Mouse (Mus musculus) adrenal gland (tissue): ENCODE results near the gene Filip1.

Experiments used
- intact Hi-C: fragments of 180-260 bp; cut with DNase I; formaldehyde crosslinking; loops from one replicate; pipeline ENCODE4 v1.15.1; 2025

Filip1 gene

DNA sequence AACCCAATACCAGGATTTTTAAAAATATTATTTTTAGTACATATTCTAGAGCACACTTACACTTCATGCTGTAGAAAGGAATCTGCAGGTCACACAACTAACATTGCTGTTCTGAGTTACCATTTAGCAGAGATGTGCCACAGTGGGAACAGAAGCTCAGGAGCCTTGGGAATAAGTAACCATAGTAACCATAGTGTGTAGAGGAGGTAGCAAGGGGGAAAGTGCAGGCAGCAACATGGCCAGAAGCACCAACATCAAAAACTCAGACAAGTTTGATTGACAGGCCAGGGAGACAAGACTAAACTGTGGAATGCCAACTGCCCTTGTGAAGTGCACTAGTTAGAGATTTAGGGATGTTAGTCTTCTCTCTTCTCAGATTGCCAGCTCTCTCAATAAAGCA lies 170.6 kb downstream of the Filip1 start:
- intact Hi-C loops = no loop called here

- intact Hi-C loops = no loop called here
Measured at GRCm38 (mm10) chr9:79831294-79831693, 181.4 kb downstream of the Filip1 start.

- intact Hi-C loops = no loop called here
Measured at GRCm38 (mm10) chr9:79830874-79831273, 181.8 kb downstream of the Filip1 start.

GRCm38 (mm10) chr9:79829842-79830800 lies 182.5 kb downstream of the Filip1 start:
- intact Hi-C loops = no loop called here

DNA sequence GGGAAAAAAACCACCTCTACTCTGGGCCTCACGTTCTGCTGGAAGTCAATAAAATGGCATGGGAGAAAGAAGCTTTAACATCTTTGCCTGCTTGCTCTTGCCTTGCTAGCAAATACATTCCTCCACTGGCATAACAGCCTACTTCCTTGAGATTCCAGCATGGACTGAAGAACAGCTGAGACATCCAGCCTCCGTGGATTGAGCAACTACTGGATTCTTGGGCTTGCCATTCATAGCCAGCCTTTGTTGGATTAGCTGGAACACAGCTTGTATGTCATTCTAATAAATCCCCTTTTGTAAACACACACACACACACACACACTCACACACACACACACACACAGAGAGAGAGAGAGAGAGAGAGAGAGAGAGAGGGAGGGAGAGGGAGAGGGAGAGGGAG lies 185.6 kb downstream of the Filip1 start:
- intact Hi-C loops = no loop called here

DNA sequence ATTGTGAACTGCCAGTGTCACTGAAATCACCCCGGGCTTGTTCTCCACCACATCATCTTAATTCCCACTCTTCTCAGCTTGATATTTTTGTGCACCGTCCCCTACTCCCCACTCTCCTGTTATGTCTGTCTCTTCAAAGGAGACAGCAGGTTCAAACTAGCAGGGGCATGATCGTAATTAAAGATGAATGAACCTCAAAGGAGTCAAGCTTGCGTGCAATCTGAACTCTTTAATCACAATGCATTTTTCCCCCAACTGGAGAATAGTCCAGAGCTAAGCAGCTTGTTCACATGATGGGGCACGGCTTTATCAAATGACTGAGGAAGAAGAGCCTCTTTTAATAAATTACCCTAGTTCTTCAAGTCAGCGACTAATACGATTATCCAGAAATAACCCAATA lies 187.1 kb downstream of the Filip1 start:
- intact Hi-C loops = no loop called here

DNA sequence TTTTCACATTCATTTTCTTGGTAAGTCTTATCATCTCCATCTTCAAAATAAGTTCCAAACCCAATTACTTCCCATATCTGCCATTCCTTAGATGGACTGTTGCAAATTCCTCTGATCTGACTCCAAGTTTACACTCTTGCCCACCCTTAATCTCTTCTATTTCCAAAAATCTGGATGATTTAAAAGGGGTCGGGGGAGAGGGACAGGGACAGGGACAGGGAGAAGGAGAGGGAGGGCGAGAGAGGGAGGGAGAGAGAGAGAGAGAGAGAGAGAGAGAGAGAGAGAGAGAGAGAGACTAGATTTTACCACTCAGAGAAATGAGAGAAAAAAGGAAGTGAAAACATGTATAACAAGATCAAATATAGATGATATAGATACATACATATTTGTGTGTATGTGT lies 188.8 kb downstream of the Filip1 start:
- intact Hi-C loops = no loop called here

- intact Hi-C loops = no loop called here
Measured at GRCm38 (mm10) chr9:79823438-79823837, 189.2 kb downstream of the Filip1 start.

GRCm38 (mm10) chr9:79816464-79816863 lies 196.2 kb downstream of the Filip1 start:
- intact Hi-C loops = no loop called here

GRCm38 (mm10) chr9:79816013-79816412 lies 196.6 kb downstream of the Filip1 start:
- intact Hi-C loops = no loop called here

- intact Hi-C loops = no loop called here
Measured at GRCm38 (mm10) chr9:79814592-79814991, 198.1 kb downstream of the Filip1 start.

DNA sequence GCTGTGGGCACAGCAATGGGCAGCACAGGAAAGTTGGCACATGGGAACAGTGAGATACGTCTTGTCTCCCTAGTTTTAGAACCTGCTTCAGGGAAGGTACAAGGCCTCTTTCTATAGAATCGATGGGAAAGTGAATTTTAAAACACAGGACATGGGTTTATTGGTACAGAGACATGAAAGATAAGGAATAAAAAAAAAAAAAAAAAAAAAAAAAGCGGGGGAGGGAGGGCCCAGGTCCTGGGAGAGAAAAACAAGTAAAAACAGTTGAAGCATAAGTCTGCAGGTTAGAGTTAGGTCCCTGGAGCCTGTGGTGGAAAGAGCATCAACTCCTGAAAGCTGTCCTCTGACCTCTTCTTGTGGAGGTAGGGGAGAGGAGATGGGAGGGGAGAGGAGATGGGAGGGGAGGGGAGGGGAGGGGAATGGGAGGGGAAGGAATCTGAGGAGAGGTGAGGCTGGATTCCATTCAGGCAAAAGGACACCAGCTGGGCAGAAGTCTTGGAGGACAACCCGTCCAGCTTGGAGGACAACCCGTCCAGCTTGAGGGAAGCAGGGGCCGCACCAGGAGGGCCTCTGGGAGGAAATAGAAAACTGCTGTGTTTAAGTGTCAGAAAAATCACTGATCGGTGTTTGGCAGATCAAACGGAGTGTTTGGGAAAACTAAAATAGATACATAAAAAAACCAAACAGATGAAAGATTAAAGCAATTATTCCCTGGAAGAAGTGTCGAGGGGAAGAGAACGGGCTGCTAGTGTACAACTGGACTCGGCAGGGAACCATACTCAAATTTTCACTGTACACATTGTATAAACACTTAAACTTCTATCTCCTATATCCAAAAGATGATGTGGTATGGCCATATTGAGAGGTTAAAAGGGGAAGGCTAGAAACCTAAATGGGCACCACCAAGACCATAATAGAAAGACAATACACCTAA lies 201.4 kb downstream of the Filip1 start:
- intact Hi-C loops = no loop called here

DNA sequence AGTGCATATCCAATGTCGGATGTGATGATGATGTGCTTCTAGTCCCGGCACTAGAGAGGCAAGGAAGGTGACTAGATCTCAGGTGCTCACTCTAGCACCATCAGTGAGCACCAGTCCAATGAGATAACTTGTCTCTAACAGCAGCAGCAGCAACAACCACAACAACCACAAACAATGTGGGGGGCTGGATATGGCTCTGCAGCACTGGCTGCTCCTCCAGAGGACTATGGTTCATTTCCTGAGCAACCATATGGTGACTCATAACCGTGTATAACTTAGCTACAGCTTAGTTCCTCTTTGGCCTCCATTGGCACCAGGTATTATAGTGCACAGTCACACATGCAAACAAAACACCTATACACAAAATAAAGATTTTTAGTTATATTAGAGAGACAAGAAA lies 202.1 kb downstream of the Filip1 start:
- intact Hi-C loops = no loop called here

DNA sequence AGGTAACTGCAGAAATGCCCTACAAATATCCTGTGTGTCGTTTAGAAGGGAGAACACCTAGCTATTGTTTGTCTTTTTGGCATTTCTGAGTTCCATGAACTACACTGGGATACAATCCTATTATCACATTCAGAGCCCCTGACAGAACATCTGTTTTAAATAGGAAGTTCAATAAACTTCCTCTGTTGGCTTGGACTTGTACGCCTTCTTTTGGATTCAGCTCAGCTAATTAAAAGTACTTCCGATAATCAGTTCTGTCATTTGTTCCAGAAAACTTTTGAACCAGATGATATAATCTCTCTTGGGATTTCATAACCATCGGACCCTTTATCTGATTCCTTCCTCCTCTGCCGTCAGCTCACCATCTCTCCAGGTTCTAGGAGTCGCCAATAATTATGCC lies 203.2 kb downstream of the Filip1 start:
- intact Hi-C loops = no loop called here

GRCm38 (mm10) chr9:79807178-79807577 lies 205.5 kb downstream of the Filip1 start:
- intact Hi-C loops = loop anchor here (2.0 kb wide), 2 partner anchors 196 to 220 kb away; no protein-coding TSS in a partner anchor

DNA sequence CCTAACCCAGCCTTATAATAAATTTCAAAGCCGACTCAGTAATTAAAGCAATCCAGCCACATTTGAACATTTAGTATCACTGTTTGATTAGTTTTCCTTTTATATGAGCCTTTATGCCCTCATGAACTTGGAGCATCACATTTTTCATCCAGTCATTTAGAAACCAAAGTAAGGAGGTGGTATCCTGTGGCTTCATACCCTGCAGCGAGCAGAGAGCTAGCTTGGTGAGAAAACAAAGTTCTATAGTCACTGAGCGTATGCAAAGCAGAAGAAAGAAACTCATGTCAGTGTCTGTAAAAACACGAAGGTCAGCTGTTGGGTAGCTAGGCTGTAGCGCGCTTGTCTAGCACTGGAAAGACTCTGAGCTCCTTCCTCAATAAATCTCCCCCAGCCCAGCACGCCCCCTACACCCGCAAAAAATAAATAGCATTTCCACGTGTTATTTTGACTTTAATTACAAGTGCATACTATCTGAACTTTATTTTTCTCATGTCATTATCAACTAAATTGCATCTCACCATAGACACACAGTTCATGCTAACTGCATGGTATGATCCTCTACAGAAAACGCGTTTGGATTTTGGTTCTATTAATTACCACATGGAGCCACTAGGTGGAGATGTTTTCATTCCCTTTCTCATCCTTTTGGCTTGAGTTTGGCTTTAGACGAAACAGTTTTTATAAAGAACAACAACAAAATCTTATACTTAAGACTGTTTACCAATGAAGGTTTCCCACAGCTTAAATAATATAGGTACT lies 206.2 kb downstream of the Filip1 start:
- intact Hi-C loops = loop anchor here (2.0 kb wide), 2 partner anchors 196 to 220 kb away; no protein-coding TSS in a partner anchor

DNA sequence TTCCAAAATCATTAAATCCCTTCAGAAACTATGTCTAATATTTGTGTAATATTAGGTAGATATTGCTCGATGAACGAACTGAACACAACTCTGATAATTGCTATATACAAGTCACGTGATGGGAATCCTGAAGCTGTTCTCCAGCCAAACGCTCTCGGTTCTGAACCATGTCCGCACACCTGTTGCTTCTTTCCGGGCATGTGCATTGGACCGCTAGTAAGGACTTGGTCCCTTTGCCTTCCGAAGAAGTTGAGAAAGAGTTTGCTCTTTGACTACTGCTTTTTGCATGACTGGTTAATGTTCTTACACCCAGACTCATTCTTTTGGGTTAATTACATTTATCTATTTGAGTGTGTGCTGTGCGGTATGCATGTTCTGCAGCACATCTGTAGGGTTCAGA lies 207.2 kb downstream of the Filip1 start:
- intact Hi-C loops = no loop called here

DNA sequence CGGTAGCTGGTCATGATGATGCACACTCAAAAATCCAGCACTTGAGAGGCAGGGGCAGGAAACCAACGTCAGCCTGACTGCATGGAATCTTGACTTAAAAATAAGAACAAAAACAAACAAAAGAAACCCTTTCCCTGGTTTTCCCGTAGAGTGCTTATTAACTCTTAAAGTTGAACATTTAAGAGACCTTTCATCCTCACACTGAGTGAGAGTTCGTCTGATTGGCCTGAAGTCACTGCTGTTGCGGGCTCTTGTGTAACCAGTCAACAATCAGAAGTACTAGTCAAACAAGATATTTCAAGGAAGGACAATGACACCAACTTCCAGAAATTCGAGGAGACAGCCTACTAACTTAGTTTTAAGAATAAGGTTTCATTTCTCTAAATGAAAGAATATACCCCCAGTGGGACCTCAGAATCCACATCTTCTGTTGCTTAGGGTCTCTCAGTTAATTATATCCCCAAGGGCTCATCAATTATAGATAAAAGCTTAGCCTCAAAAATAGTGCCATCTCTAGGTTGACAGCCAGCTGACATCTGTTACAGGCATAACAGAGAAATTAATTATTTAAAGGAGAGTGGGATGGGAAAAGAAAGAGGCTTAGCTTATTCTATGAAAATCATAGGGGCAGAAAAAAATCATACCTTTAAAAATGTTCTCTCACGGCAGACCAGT lies 216.1 kb downstream of the Filip1 start:
- intact Hi-C loops = loop anchor here (5.0 kb wide), 1 partner anchor 34 kb away; no protein-coding TSS in a partner anchor

DNA sequence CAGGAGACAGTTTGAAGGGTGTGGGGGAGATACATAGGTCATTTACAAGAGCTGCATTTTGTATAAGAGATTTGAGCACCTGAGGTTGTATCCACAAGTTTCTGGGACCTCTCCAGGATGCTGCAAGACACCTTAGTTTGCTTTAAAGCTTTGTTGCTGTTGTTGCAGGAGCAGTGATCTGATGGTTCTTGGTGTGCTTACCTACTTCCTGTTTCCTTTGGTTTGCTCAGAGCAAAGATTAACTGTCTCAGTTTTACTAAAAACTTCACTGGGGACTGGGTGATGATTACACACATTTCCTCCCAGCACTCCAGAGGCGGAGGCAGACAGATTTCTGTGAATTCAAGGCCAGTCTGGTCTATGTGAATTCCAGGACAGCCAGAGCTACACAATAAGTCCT lies 217.6 kb downstream of the Filip1 start:
- intact Hi-C loops = loop anchor here (5.0 kb wide), 1 partner anchor 33 kb away; no protein-coding TSS in a partner anchor
